Mouse (Mus musculus) lung, adult 2 months (tissue): Measurements from ENCODE around the gene Cd47.

Experiments used
- CTCF ChIP-seq: fragments of 200-500 bp; IDR thresholded peaks from 2 replicates; pipeline ENCODE4 v1.5.1; 2011; ENCODE audit warnings: mild to moderate bottlenecking, low read length, control low read depth; ENCODE audit not compliant: insufficient read depth
- POLR2A ChIP-seq: fragments of 200-500 bp; IDR thresholded peaks from 2 replicates; pipeline ENCODE4 v1.6.1; 2011; ENCODE audit warnings: low read depth, mild to moderate bottlenecking, control low read depth, low read length, borderline replicate concordance; ENCODE audit errors: extremely low read depth

DNA sequence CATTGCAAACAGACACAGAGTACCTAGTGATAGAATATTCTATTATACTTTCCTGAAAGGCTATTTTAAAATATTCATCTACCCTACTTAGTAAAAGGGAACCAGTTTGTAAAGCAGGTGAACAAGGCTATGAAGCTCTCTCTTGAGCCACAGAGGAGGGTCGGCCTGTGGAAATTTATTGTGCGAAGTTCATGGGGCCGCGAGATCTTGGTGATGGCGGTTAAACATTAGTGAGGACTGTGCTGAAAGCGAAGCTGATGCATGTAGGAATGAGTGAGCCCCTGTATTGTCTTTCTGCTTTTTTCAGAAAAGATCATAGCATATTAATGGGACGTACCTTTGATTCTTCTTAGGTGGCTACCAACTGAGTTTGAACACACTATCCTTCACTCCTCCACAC, 147.3 kb downstream of the Cd47 start:
- TF ChIP-seq POLR2A (no peak), CTCF (no peak)
